Mouse (Mus musculus) layer of hippocampus, postnatal 25 days (tissue): ENCODE data around the gene Cept1. TPM values are rescaled to one million over a fixed set of nuclear protein-coding genes. Genes with fewer than 3 reads are reported as not detected.

Experiments used
- total RNA-seq, 2 experiments: library from RNA; stranded (reverse); gene quantifications; 2 replicates each; pipeline ENCODE4 v1.2.3; 2021

The Cept1 gene
- total RNA-seq, 2 experiments from 2014 or later: 43.9 to 49.5 TPM

Other genes starting within 250 kb of the Cept1 start
- not detected for gene Chil6, start 141.6 kb downstream of the Cept1 start, total RNA-seq
- 1 to 10 TPM in 1 of 2 experiments, under 1 TPM in 1; 0.30 to 1.1 TPM for gene Dennd2d, start 65.4 kb downstream of the Cept1 start, total RNA-seq
- 10 to 100 TPM; 39.2 to 40.2 TPM for gene Dram2, start within 50 bp of the Cept1 start, total RNA-seq
- gene Lrif1, start 137.2 kb upstream of the Cept1 start, total RNA-seq: 10 to 100 TPM; 18.0 to 19.8 TPM
- 10 to 100 TPM in 1 of 2 experiments, 1 to 10 TPM in 1; 9.7 to 10.5 TPM for gene Cd53, start 242.3 kb upstream of the Cept1 start, total RNA-seq